Mouse (Mus musculus) hindbrain, embryonic 13.5 days (tissue): ENCODE measurements around the gene Ankrd13a. TPM values are rescaled to one million over a fixed set of nuclear protein-coding genes. Genes with fewer than 3 reads are reported as not detected.

ENCODE experiments used
- ATAC-seq: fragments of 200-750 bp; cut with Nextera tagmentation; 2 replicates; pipeline ENCODE4 v1.8.0; 2017; ENCODE audit warnings: moderate TSS enrichment; ENCODE audit not compliant: low FRiP score
- H3K27ac ChIP-seq: fragments of 300-500 bp; sonication (generic); 2 replicates; pipeline ENCODE4 v1.5.1; 2015; ENCODE audit warnings: inconsistent platforms, mild to moderate bottlenecking, moderate library complexity
- H3K27me3 ChIP-seq: fragments of 300-500 bp; sonication (generic); 2 replicates; pipeline ENCODE4 v1.6.1; 2015; ENCODE audit warnings: mild to moderate bottlenecking, inconsistent platforms
- H3K36me3 ChIP-seq: fragments of 300-500 bp; sonication (generic); 2 replicates; pipeline ENCODE4 v1.6.1; 2015; ENCODE audit warnings: mild to moderate bottlenecking, inconsistent platforms
- H3K4me1 ChIP-seq: fragments of 300-500 bp; sonication (generic); replicated peaks from 2 replicates; pipeline ENCODE4 v1.6.1; 2015; ENCODE audit warnings: inconsistent platforms
- H3K4me2 ChIP-seq: fragments of 300-500 bp; sonication (generic); 2 replicates; pipeline ENCODE4 v1.6.1; 2015; ENCODE audit warnings: inconsistent platforms, mild to moderate bottlenecking, moderate library complexity
- H3K4me3 ChIP-seq: fragments of 300-500 bp; sonication (generic); 2 replicates; pipeline ENCODE4 v1.5.1; 2015; ENCODE audit warnings: mild to moderate bottlenecking, inconsistent platforms
- H3K9ac ChIP-seq: fragments of 300-500 bp; sonication (generic); 2 replicates; pipeline ENCODE4 v1.6.1; 2015; ENCODE audit warnings: mild to moderate bottlenecking, inconsistent platforms
- H3K9me3 ChIP-seq: fragments of 300-500 bp; sonication (generic); 2 replicates; pipeline ENCODE4 v1.6.1; 2016; ENCODE audit warnings: inconsistent platforms
- WGBS: fragments of 180-500 bp; shearing (Covaris S2); methylation state at CpG from one replicate; pipeline ENCODE4 v1.1.7; 2015; 5-methylcytosine and 5-hydroxymethylcytosine counted together
- polyA plus RNA-seq: library from polyadenylated mRNA; unstranded; fragments of >200 nt; fragmentation: Nextera tagmentation; extraction: Ambion mirVana; gene quantifications from 2 replicates; pipeline ENCODE4 v1.2.1, GENCODE M21; 2015

Gene Ankrd13a
- polyA plus RNA-seq, 1 experiment from 2014 or later, result 37.5 TPM

GRCm38 (mm10) chr5:114785196-114785595 is 10.7 kb downstream of the Ankrd13a start:
- H3K27me3 ChIP-seq, result no peaks in the 10 kb centered on the region
- no peak for ATAC-seq
- 79% methylated on average over 5 of the region's 5 CpGs for WGBS
- no peak overlapping the region for H3K4me3 ChIP-seq
- H3K36me3 ChIP-seq, result peaks cover 38% of the 10 kb centered on the region
- no peak overlapping the region for H3K9ac ChIP-seq
- H3K27ac ChIP-seq, result no peak overlapping the region
- H3K4me2 ChIP-seq, result no peak overlapping the region
- peaks cover 20% of the 10 kb centered on the region for H3K4me1 ChIP-seq
- H3K9me3 ChIP-seq, result no peaks in the 10 kb centered on the region

- Histone ChIP-seq H3K9ac (no peak overlapping the region), H3K4me2 (no peak overlapping the region), H3K4me1 (peaks cover 33% of the 10 kb centered on the region), H3K27me3 (no peaks in the 10 kb centered on the region), H3K9me3 (no peaks in the 10 kb centered on the region), H3K4me3 (no peak overlapping the region), H3K36me3 (peaks cover 66% of the 10 kb centered on the region), H3K27ac (peak overlapping the region; percentile 40; the same call in 1 of the 2 replicates)
- WGBS, result 71% methylated on average over 7 of the region's 7 CpGs
- ATAC-seq, result no peak
Measured at GRCm38 (mm10) chr5:114793317-114793716, 18.8 kb downstream of the Ankrd13a start.

- Histone ChIP-seq H3K27ac (no peak overlapping the region), H3K4me3 (no peak overlapping the region), H3K9ac (0 out of 2 replicates have a peak overlapping the region, but pooled peaks have one; percentile 3), H3K27me3 (no peaks in the 10 kb centered on the region), H3K9me3 (no peaks in the 10 kb centered on the region), H3K36me3 (peaks cover 66% of the 10 kb centered on the region), H3K4me2 (no peak overlapping the region), H3K4me1 (peaks cover 33% of the 10 kb centered on the region)
- ATAC-seq, result no peak
- WGBS, result 42% methylated on average over 4 of the region's 4 CpGs
Measured at GRCm38 (mm10) chr5:114794609-114795008, 20.1 kb downstream of the Ankrd13a start.

- H3K27ac ChIP-seq, result no peak overlapping the region
- 0 out of 2 replicates have a peak overlapping the region, but pooled peaks have one; percentile 3 for H3K9ac ChIP-seq
- no peak overlapping the region for H3K4me3 ChIP-seq
- ATAC-seq, result no peak
- no peak overlapping the region for H3K4me2 ChIP-seq
- peaks cover 33% of the 10 kb centered on the region for H3K4me1 ChIP-seq
- WGBS, result 25% methylated on average over 9 of the region's 9 CpGs
- no peaks in the 10 kb centered on the region for H3K9me3 ChIP-seq
- peaks cover 71% of the 10 kb centered on the region for H3K36me3 ChIP-seq
- H3K27me3 ChIP-seq, result no peaks in the 10 kb centered on the region
Measured at GRCm38 (mm10) chr5:114795231-114795630, 20.8 kb downstream of the Ankrd13a start.

- 46% methylated on average over 9 of the region's 9 CpGs for WGBS
- Histone ChIP-seq H3K36me3 (peaks cover 71% of the 10 kb centered on the region), H3K9me3 (no peaks in the 10 kb centered on the region), H3K4me1 (peaks cover 33% of the 10 kb centered on the region), H3K4me2 (no peak overlapping the region), H3K4me3 (no peak overlapping the region), H3K27me3 (no peaks in the 10 kb centered on the region), H3K9ac (no peak overlapping the region), H3K27ac (no peak overlapping the region)
- no peak for ATAC-seq
Measured at GRCm38 (mm10) chr5:114795653-114796052, 21.2 kb downstream of the Ankrd13a start.

GRCm38 (mm10) chr5:114796299-114797012 is 22.0 kb downstream of the Ankrd13a start:
- H3K4me2 ChIP-seq, result peak overlapping the region; percentile 57
- H3K9ac ChIP-seq, result peak overlapping the region; percentile 66
- peaks cover 70% of the 10 kb centered on the region for H3K36me3 ChIP-seq
- peaks cover 33% of the 10 kb centered on the region for H3K4me1 ChIP-seq
- 4% methylated on average over 40 of the region's 40 CpGs for WGBS
- peak; percentile 61; the same call in 1 of the 2 replicates for ATAC-seq
- H3K4me3 ChIP-seq, result peak overlapping the region; percentile 33
- peak overlapping the region; percentile 83 for H3K27ac ChIP-seq
- H3K27me3 ChIP-seq, result no peaks in the 10 kb centered on the region
- no peaks in the 10 kb centered on the region for H3K9me3 ChIP-seq

GRCm38 (mm10) chr5:114797253-114797652 is 22.8 kb downstream of the Ankrd13a start:
- Histone ChIP-seq H3K4me3 (no peak overlapping the region), H3K36me3 (peaks cover 70% of the 10 kb centered on the region), H3K4me2 (peak overlapping the region; percentile 57), H3K9ac (no peak overlapping the region), H3K9me3 (no peaks in the 10 kb centered on the region), H3K4me1 (peaks cover 33% of the 10 kb centered on the region), H3K27me3 (no peaks in the 10 kb centered on the region), H3K27ac (no peak overlapping the region)
- ATAC-seq, result no peak
- 85% methylated on average over 8 of the region's 8 CpGs for WGBS

GRCm38 (mm10) chr5:114799848-114800247 is 25.4 kb downstream of the Ankrd13a start:
- no peak for ATAC-seq
- 91% methylated on average over 11 of the region's 11 CpGs for WGBS

GRCm38 (mm10) chr5:114801049-114801448 is 26.6 kb downstream of the Ankrd13a start:
- no peak overlapping the region for H3K27ac ChIP-seq
- H3K4me3 ChIP-seq, result no peak overlapping the region
- H3K36me3 ChIP-seq, result peaks cover 87% of the 10 kb centered on the region
- peaks cover 19% of the 10 kb centered on the region for H3K4me1 ChIP-seq
- no peak overlapping the region for H3K9ac ChIP-seq
- H3K9me3 ChIP-seq, result no peaks in the 10 kb centered on the region
- WGBS, result 15% methylated on average over 8 of the region's 8 CpGs
- ATAC-seq, result no peak
- no peak overlapping the region for H3K4me2 ChIP-seq
- no peaks in the 10 kb centered on the region for H3K27me3 ChIP-seq

More at GRCm38 (mm10) chr5:114799848-114800247, 25.4 kb downstream of the Ankrd13a start:
- H3K36me3 ChIP-seq, result peaks cover 77% of the 10 kb centered on the region
- no peak overlapping the region for H3K27ac ChIP-seq
- H3K4me3 ChIP-seq, result no peak overlapping the region
- no peaks in the 10 kb centered on the region for H3K27me3 ChIP-seq
- H3K9ac ChIP-seq, result no peak overlapping the region
- no peak overlapping the region for H3K4me2 ChIP-seq
- no peaks in the 10 kb centered on the region for H3K9me3 ChIP-seq
- peaks cover 23% of the 10 kb centered on the region for H3K4me1 ChIP-seq

- H3K27ac ChIP-seq, result no peak overlapping the region
- no peak for ATAC-seq
- 85% methylated on average over 6 of the region's 6 CpGs for WGBS
- H3K9me3 ChIP-seq, result no peaks in the 10 kb centered on the region
- H3K9ac ChIP-seq, result no peak overlapping the region
- peaks cover 95% of the 10 kb centered on the region for H3K36me3 ChIP-seq
- no peak overlapping the region for H3K4me3 ChIP-seq
- no peaks in the 10 kb centered on the region for H3K27me3 ChIP-seq
- H3K4me2 ChIP-seq, result no peak overlapping the region
- H3K4me1 ChIP-seq, result peaks cover 13% of the 10 kb centered on the region
Measured at GRCm38 (mm10) chr5:114801841-114802240, 27.4 kb downstream of the Ankrd13a start.

- 93% methylated on average over 13 of the region's 13 CpGs for WGBS
- Histone ChIP-seq H3K9me3 (no peaks in the 10 kb centered on the region), H3K36me3 (peaks cover 96% of the 10 kb centered on the region), H3K27me3 (no peaks in the 10 kb centered on the region), H3K4me2 (no peak overlapping the region), H3K9ac (no peak overlapping the region), H3K4me3 (no peak overlapping the region), H3K27ac (no peak overlapping the region), H3K4me1 (peaks cover 16% of the 10 kb centered on the region; the same call in 1 of the 2 replicates)
- no peak for ATAC-seq
Measured at GRCm38 (mm10) chr5:114803231-114803630, 28.8 kb downstream of the Ankrd13a start.

- peaks cover 96% of the 10 kb centered on the region for H3K36me3 ChIP-seq
- no peak overlapping the region for H3K27ac ChIP-seq
- H3K27me3 ChIP-seq, result no peaks in the 10 kb centered on the region
- H3K9ac ChIP-seq, result no peak overlapping the region; the same call in 1 of the 2 replicates
- H3K4me3 ChIP-seq, result no peak overlapping the region
- no peaks in the 10 kb centered on the region for H3K9me3 ChIP-seq
- ATAC-seq, result no peak
- H3K4me2 ChIP-seq, result no peak overlapping the region
- WGBS, result 80% methylated on average over 13 of the region's 13 CpGs
- H3K4me1 ChIP-seq, result peaks cover 17% of the 10 kb centered on the region
Measured at GRCm38 (mm10) chr5:114804335-114804734, 29.9 kb downstream of the Ankrd13a start.

- H3K4me2 ChIP-seq, result no peak overlapping the region
- H3K9ac ChIP-seq, result no peak overlapping the region
- no peak overlapping the region for H3K4me3 ChIP-seq
- no peaks in the 10 kb centered on the region for H3K27me3 ChIP-seq
- ATAC-seq, result no peak
- no peaks in the 10 kb centered on the region for H3K9me3 ChIP-seq
- H3K4me1 ChIP-seq, result peaks cover 23% of the 10 kb centered on the region
- 27% methylated on average over 3 of the region's 3 CpGs for WGBS
- peaks cover 96% of the 10 kb centered on the region for H3K36me3 ChIP-seq
- no peak overlapping the region for H3K27ac ChIP-seq
Measured at GRCm38 (mm10) chr5:114804958-114805357, 30.5 kb downstream of the Ankrd13a start.
